Mouse (Mus musculus) lung, adult 2 months (tissue): ENCODE data around the gene Rps6ka1. TPM values are rescaled to one million over a fixed set of nuclear protein-coding genes. Genes with fewer than 3 reads are reported as not detected.

Experiments used
- DNase-seq: peaks from one replicate; pipeline ENCODE4 v3.0.0; 2022
- H3K4me1 ChIP-seq: fragments of 200-500 bp; 2 replicates; pipeline ENCODE4 v1.6.1; 2011; ENCODE audit warnings: low read length; ENCODE audit not compliant: control insufficient read depth, insufficient read depth
- H3K4me3 ChIP-seq: fragments of 200-500 bp; replicated peaks from 2 replicates; pipeline ENCODE3; 2011; ENCODE audit warnings: low read depth, mild to moderate bottlenecking, control low read depth, low read length; ENCODE audit errors: extremely low read depth
- CTCF ChIP-seq: fragments of 200-500 bp; IDR thresholded peaks from 2 replicates; pipeline ENCODE4 v1.5.1; 2011; ENCODE audit warnings: mild to moderate bottlenecking, low read length, control low read depth; ENCODE audit not compliant: insufficient read depth
- POLR2A ChIP-seq: fragments of 200-500 bp; IDR thresholded peaks from 2 replicates; pipeline ENCODE4 v1.6.1; 2011; ENCODE audit warnings: low read depth, mild to moderate bottlenecking, control low read depth, low read length, borderline replicate concordance; ENCODE audit errors: extremely low read depth
- WGBS: fragments of 180-500 bp; shearing (Covaris S2); methylation state at CpG from one replicate; pipeline ENCODE4 v1.1.7; 2018; 5-methylcytosine and 5-hydroxymethylcytosine counted together
- polyA plus RNA-seq: library from polyadenylated mRNA; depleted of rRNA; stranded (reverse); fragments of >200 nt; gene quantifications from 2 replicates; pipeline ENCODE4 v1.2.3, GENCODE M21; 2012

Rps6ka1 gene
- polyA plus RNA-seq, 1 experiment: 65.6 TPM

DNA sequence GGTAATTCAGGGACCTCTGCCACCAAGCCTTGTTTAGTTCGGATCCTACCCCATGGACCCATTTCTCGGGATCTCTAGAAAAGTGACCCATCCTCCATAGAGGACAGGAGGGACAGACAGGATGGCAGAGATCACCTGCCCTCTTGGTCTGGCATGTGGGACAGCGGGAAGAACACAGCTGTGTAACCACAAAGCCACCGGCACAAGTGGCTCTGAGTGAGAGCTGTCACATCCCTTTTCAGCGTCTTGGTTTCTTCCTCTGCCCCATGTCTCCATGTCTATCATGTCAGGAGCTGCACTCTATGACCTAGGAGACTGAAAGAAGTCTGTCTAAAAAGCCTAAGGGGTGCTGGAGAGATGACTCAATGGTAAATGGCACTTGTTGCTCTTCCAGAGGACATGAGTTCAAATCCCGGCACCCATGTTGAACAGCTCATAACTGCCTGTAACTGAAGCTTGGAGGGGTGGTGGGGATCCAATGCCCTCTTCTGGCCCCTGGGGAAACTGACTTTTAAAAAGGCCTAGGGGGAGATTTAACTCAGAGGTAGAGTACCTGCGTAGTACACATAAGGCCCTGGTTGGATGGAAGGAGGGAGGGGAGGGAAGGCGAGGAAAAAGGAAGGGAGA is 3.4 kb downstream of the Rps6ka1 start:
- WGBS: 81% methylated on average over 8 of the region's 8 CpGs
- TF ChIP-seq POLR2A: no peak
- no peak for TF ChIP-seq CTCF
- peaks cover 12% of the 10 kb centered on the region; the same call in 1 of the 2 replicates for H3K4me1 ChIP-seq
- no peak for DNase-seq
- H3K4me3 ChIP-seq: no peak overlapping the region

DNA sequence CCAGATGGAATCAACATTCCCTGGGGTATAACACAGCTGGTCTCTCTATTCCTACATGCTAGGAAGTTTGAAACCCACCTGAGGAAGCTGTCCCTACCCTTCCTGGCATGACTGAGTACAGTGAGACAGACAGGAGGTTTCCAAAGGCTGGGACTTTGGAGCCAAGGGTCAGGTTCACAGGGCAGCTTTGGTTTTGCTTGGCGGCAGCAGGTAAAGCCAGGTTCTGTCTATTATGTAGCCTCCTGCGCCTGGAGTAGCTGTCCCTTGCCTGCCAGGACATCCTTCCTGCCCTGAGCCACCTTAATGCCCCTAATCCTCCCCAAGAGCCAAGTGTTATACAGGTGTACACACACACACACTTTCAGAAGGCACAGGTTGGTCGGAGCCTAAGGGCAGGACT is 5.7 kb downstream of the Rps6ka1 start:
- 94% methylated on average over 3 of the region's 3 CpGs for WGBS
- no peak for TF ChIP-seq CTCF
- no peak for TF ChIP-seq POLR2A

DNA sequence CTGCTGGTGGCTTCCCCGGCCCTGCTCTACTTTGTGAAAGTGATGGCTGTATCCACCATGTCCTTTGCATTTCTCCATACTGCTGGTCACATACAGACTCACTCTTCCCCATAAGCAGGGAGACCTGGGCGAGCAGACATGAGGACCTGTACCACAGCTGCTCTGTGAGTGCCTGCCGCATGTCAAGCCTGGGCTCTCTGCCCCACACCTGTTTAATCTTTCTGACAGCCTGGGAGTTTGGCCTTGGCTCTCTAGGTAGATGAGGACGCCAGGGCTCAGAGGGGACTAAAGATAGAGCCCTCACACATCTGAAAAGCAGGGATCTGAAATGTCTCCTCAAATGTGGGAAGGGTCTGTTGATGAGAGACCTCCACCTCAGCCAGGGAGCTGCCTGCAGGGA is 6.2 kb downstream of the Rps6ka1 start:
- no peak for DNase-seq
- TF ChIP-seq CTCF (no peak), POLR2A (no peak)
- Histone ChIP-seq H3K4me3 (no peak overlapping the region), H3K4me1 (peaks cover 13% of the 10 kb centered on the region)
- 85% methylated on average over 4 of the region's 4 CpGs for WGBS

More for the DNA sequence above, 5.7 kb downstream of the Rps6ka1 start:
- Histone ChIP-seq H3K4me3 (no peak overlapping the region), H3K4me1 (peaks cover 15% of the 10 kb centered on the region)
- DNase-seq: no peak

DNA sequence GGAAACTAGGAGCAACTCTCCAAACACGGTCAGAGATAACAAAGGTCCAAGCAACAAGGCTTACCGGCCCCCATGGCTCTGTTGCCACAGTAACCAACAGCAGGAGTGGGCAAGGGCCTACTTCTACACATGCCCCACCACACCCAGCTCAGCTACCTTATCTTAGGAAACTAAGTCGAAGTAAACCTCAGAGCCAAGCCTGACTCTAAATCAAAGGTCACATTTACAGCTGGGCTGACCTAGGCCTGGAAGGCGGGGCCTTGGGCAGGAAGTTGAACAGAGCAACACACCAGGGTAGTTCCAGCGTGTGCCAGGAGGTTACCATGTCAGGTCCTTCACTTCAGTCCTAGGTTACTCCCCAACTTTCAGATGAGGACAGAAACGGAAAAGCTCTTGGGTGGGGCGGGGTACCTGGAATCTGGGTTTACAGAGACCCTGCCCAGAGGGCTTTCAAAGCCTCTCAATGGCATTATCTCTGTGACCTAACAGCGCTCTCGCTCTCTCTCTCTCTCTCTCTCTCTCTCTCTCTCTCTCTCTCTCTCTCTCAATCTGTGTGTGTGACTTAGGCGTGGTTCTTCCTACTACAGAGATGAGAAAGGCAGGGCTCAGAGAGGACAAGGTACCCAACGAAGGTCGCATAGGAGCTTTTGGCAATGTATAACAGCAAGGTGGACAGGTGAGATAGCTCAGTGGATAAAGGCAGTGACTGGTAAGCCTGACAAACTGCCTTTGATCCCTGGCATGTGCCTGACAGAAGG is 8.3 kb downstream of the Rps6ka1 start:
- no peak for TF ChIP-seq CTCF
- no peak for TF ChIP-seq POLR2A
- H3K4me3 ChIP-seq: no peak overlapping the region
- peaks cover 4% of the 10 kb centered on the region for H3K4me1 ChIP-seq
- 50% methylated on average over 12 of the region's 12 CpGs for WGBS
- DNase-seq: peak; percentile 39

DNA sequence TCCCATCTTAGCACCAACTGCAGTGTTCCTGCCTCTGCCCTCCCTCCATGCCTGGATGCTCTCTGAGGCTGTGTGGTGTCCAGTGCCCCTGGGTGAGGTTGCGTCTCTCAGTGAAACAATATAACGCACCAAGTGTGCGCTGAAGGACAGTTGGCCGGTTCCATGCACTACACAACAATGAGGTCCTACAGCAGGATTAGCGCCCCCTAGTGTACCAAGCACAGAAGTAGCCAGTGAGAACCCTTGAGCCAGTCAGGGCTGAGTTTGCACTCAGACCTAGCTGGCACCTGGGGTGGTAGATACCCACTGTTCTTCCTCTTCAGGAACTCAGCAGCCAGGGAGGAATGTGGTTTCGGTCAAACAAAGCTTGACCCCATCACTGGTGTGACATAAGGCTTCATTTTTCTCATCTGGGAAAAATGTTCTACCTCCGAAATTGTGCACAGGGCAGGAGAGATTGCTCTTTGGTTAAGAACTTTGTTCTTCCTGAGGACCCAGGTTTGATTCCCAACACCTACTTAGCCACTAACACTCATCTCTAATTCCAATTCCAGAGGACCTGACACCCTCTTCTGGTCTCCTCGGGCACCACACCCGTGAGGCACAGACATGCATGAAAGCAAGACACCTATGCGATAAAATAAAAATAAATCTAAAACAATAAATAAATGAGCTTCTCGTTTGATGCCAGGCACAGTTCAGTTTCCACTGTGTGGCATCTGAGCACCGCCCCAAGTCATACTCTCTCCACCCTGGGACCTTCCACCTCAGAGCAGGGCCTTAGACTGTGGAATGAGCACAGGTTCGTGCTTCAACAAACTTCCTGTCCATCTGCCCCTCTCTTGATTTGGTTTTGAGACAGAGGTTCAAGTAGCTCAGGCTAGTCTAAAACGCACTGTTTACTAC is 9.5 kb downstream of the Rps6ka1 start:
- no peak for DNase-seq
- Histone ChIP-seq H3K4me3 (no peak overlapping the region), H3K4me1 (peaks cover 4% of the 10 kb centered on the region)
- no peak for TF ChIP-seq POLR2A
- TF ChIP-seq CTCF: peak; percentile 65
- 83% methylated on average over 14 of the region's 14 CpGs for WGBS

DNA sequence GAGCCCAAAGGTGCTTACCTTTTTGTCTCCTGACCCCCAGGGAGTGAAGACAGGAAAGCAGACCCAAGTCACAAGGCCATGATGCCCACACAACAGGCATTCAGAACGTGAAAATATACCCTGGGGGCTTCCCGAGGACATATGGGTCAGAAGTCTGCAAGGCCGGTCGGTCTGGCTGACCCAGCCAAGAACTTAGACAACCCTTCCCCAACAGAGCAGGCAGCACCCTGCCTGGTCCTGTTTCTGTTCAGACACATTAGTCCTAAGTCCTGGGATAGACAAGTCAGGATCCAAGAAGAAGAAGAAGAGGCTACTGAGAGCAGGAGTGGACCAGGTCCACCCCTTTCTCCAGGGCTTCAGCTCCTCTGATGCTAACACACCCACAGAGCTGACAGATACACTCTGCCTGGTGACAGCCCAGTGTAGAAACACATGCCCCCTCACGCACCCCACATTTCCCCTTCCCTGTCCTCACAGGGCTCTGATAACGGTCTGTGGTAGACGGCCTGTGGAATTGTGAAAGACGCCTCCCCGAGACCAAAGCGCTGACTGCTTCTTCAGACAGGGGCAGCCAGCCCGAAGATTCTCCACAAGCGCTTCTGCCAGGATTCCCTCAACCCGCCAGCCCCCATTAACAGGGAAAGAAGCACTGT is 12.6 kb downstream of the Rps6ka1 start:
- DNase-seq: no peak
- TF ChIP-seq CTCF (no peak), POLR2A (no peak)
- 64% methylated on average over 13 of the region's 13 CpGs for WGBS
- peaks cover 4% of the 10 kb centered on the region for H3K4me1 ChIP-seq
- no peak overlapping the region for H3K4me3 ChIP-seq

DNA sequence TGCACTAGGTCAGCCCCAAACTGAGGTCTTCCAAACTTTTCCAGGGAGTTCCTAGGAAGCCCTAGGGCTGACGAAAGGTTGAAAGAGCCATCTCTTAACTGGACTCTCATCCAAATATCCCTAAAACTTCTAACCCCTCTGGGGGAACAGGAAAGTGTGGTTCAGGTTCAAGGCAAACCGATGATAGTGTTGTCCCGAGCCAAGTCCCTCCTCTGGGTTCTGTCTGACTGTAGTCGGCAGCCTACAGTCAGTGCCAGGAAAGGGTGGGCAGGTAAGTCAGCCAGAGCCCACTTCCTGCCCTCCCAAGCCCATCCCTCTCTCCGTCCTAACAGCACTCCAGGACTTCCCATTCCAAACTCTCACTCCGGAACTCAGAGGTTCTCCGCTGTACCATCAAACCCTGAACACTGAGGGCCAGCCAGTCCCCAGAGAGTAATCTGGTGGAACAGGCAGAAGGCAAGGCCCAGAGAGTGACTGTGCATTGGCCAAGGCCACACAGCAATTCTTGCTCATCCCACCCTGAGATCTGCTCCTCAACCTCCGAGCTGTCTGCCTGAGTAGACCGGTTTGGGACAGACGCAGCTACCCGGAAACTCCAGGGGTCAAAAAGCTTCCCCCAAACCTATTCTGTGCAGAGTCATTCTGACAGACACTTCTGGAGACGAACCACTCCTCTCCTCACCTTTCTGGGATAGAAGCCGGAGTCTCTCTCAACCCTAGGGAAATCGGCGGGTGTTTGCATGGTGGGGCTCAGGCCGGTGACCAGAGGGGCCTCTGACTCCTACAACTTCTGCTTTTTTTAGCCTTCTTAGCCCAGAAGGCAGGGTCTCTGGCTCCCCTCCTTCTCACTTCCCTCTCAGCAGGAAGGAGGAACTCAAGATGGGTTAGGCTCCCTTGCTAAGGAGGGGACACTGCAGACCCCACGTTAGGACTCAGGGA is 13.4 kb downstream of the Rps6ka1 start:
- peak overlapping the region; percentile 4 for H3K4me3 ChIP-seq
- DNase-seq: no peak
- WGBS: 62% methylated on average over 17 of the region's 17 CpGs
- TF ChIP-seq CTCF (no peak), POLR2A (no peak)
- H3K4me1 ChIP-seq: peaks cover 3% of the 10 kb centered on the region

DNA sequence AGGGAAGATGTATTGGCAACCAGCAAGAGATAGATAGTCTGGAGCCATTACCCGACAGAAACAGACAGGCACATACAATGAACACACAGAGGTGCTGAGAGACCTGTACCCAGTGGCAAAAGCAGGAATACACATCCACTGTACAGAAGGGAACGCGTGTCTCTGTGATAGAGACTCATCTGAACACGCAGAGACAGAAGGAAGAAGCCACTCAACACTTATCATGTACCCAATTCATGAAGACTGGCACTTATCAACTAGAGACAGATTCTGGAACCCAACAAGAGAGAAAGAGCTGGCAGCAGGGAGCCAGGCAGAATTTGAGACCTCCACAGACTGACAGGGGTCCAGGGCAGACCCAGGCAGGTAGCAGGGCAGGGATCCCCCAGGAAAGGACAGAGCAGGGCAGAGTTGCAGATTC is 14.2 kb downstream of the Rps6ka1 start:
- Histone ChIP-seq H3K4me1 (no peaks in the 10 kb centered on the region; the same call in 1 of the 2 replicates), H3K4me3 (peak overlapping the region; percentile 26)
- TF ChIP-seq POLR2A (no peak), CTCF (no peak)
- WGBS: 83% methylated on average over 4 of the region's 4 CpGs
- no peak for DNase-seq

DNA sequence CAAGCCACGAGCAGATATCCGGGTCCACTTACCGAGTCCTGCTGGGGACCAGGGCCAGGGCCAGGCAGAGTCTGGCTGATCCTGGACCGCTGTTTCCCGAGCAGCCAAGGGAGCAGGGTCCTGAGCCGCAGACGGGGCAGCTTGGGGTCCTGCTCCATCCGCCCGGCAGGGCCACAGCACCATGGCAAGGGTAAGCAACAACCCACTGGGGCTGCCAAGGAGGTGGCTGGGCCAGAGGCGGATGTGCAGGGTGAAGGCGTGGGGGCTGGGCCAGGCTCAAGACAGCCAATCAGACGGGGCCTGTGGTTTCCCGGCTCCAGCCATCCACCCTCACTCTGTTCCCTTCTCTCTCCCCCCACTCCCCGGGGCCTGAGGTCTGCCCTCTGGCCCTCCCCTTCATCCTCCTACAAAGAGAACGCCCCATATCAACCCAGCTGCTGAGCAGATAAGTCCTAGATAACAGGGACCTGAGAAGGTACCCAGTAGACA is 14.7 kb downstream of the Rps6ka1 start:
- H3K4me1 ChIP-seq: no peaks in the 10 kb centered on the region
- no peak for DNase-seq
- WGBS: 64% methylated on average over 15 of the region's 15 CpGs
- peak overlapping the region; percentile 55 for H3K4me3 ChIP-seq
- TF ChIP-seq POLR2A (0 out of 2 replicates have a peak, but pooled peaks have one; percentile 8), CTCF (no peak)
